Mouse (Mus musculus): ENCODE results near the gene Fbln5.

Fbln5 gene

GRCm38 (mm10) chr12:101810515-101810914, 8.3 kb downstream of the Fbln5 start:
- peak; percentile 75 for DNase-seq (ENCODE audit: low read depth, low spot score)

DNA sequence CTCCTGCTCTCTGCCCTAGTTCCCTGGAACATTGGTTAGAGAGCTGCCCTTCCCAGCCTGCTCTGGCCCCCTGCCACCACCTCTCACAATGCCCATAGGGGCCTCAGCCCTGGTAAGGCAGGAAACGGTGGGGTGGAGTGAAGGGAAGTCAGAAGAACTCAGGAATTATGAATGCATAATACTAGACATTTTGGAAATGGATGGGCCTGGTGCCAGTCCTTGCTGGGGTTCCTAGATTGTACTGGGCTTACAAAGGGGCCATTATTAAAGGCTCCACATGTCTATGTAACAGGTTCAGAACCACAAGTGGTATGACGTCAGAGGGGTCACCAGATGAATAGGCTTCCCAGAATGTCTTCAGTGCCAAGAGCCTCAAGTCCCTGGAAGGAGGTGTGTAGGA, 11.5 kb downstream of the Fbln5 start:
- DNase-seq (ENCODE audit: low read depth, low spot score), result no peak

DNA sequence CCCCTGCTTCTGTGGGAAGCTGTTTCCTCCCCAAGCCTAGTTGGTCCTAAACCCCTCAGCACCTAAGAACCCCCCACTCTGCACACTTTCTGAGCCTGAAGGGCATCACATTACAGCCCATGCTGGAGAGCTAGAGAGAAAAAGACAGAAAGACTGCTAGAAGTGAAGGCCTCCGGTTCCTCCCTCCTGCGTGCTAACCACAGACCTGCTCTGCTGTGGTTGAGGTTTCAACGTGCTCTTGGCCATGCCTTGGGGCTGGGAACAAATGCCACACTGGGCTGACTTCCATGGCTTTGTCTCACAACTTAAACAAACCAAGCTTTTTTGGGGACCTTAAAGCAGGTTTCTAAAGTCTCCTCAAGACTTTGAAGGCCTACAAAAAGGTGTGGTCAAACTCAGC, 16.4 kb downstream of the Fbln5 start:
- no peak for DNase-seq (ENCODE audit: low read depth, low spot score)

- no peak for DNase-seq (ENCODE audit: low read depth, low spot score)
Observed at GRCm38 (mm10) chr12:101801744-101802143, 17.1 kb downstream of the Fbln5 start.

DNA sequence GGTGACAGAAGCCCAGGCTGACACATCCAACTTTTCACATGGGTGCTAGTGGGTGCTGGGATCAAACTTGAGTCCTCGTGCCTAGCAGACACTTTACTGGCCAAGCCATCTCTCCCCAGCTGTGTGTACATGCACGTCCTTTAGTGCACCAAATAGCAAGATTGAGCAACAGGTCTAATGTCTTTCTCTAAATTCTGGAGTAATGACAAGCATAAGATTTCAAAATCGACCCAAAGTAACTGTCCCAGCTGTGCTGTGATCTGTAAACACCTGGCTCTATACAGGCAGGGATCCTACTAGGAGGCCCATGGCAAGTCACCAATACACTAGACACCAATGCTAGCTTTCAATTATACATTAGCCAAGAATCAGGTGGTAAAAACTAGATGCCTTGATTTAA, 17.8 kb downstream of the Fbln5 start:
- DNase-seq (ENCODE audit: low read depth, low spot score), result no peak

- no peak for DNase-seq (ENCODE audit: low read depth, low spot score)
Observed at GRCm38 (mm10) chr12:101798189-101798922, 20.5 kb downstream of the Fbln5 start.

- DNase-seq (ENCODE audit: low read depth, low spot score), result no peak
Observed at GRCm38 (mm10) chr12:101794458-101794857, 24.4 kb downstream of the Fbln5 start.

DNA sequence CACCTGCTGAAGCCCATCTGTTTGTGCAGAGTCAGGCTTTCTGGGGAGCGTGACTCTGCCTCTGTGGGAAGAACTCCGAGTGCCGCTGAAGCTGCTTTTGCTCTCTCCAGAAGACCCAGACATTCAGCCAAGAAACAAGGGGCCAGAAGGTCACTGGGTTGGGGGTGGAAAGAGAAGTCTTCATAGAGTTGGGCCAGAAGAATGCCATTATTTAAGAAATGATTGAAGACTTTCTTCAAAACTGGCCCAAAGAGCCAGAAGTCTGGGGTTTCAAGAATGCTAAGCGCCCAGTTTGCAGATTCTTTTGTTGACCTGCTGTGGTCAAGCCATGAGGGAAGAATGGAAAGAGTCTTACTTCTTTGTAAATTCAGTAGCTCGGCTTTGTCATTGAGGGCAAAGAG, 25.6 kb downstream of the Fbln5 start:
- DNase-seq (ENCODE audit: low read depth, low spot score), result peak; percentile 16

DNA sequence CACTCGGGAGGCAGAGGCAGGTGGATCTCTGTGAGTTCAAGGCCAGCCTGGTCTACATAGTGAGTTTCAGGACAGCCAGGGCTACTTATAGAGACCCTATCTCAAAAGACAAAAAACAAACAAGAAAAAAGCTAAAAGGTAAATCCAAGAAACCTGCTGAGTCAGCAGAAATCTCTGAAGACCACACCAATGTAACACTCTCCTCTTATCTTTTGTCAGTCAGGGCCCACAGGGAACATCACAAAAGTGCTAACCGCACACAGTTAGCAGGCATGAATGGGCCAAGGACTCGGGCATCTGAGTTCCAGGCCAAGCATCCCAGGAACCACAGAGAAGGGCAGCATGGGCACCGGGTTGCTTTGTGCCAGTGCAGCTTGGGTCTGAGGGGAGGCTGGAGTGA, 26.2 kb downstream of the Fbln5 start:
- DNase-seq (ENCODE audit: low read depth, low spot score), result no peak

- no peak for DNase-seq (ENCODE audit: low read depth, low spot score)
Observed at GRCm38 (mm10) chr12:101789767-101790166, 29.1 kb downstream of the Fbln5 start.

DNA sequence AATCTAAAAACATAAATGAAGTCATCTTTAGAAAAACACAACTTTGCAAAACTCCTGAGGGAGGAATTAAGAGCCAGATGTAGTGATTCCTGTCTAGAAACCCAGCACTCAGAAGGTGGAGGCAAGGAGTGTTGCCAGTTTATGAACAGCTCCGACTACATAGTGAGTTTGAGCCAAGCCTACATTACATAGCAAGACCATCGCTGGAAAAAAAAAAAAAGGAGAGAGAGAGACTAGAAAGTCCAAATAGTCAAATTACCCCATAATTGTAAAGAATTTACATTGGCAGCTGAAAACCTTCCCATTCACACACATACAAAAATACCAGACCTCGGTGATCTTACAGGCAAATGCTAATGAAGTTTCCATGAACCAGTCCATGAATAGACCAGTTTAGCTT, 29.6 kb downstream of the Fbln5 start:
- DNase-seq (ENCODE audit: low read depth, low spot score), result no peak

GRCm38 (mm10) chr12:101782787-101783186, 36.1 kb downstream of the Fbln5 start:
- no peak for DNase-seq (ENCODE audit: low read depth, low spot score)

DNA sequence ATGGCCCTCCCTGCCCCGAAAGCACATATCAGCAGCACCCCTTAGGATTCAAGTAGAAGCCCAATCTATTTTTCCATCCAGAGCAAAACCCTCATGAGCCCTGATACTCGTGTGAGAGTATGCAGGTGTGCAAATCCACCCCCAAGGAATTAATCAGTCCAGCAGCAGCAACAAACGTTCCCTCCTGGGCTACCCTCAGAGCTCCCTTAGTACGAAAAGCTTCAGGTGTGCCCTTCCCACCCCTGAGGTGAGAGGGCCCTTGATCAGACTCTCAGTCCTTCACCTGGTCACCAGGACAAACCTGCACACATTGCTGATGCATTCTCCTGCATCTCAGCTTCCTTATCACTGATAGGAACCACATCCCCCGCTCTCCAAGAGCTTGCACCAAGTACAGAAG, 37.9 kb downstream of the Fbln5 start:
- no peak for DNase-seq (ENCODE audit: low read depth, low spot score)

DNA sequence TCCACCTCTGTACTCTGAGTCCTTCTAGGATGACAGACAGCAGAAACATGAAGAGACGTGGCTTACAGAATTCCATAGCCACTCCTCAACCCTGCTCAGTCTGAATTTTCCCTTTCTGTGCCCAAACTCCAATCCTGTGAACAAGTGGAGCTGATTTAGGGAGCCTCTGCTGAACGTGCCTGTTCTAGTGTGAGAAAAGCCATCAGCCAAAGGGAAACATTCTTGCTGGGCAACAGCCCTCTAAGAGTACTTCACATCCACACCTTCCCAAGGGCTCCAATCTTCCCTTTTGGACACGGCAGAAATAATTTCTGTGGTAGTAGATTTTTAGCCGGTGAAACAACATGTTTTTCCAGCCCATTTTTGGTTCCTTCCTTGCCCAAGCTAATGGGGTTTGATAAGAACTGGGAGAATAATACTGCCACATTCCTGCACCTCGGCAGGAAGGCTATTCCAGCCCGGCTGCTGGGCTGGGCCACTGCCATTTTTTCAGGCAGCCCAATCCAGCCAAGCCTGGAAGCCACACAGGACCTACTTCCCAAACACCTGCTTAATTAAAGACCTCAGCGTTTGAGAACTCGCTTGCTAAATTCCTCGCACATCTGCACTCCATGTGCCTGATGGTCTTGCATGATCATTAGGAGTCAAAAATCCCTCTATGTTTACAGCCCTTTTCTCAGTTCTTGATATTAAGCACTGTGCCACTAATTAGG, 41.1 kb downstream of the Fbln5 start:
- DNase-seq (ENCODE audit: low read depth, low spot score), result peak; percentile 11

- DNase-seq (ENCODE audit: low read depth, low spot score), result no peak
Observed at GRCm38 (mm10) chr12:101776383-101776782, 42.5 kb downstream of the Fbln5 start.

DNA sequence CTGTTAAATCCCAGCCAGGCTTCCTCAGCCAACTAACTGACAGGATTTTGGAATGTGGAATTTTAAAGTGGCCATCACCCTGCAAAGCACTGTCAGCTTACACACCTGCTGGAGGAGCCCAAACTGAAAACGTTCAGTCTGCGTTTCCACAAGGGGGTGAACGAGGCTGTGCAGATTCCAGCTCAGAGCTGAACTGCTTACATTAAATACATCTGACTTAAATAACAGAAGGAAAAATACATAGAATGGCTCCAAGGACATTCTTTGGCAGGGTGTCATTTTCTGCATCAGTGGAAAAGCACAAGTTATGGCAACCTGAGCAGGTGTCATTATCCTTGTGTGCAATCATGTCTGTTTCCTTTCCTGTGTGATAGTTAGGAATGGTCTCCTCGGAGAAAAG, 44.7 kb downstream of the Fbln5 start:
- DNase-seq (ENCODE audit: low read depth, low spot score), result no peak

GRCm38 (mm10) chr12:101772962-101773361, 45.9 kb downstream of the Fbln5 start:
- DNase-seq (ENCODE audit: low read depth, low spot score), result no peak

DNA sequence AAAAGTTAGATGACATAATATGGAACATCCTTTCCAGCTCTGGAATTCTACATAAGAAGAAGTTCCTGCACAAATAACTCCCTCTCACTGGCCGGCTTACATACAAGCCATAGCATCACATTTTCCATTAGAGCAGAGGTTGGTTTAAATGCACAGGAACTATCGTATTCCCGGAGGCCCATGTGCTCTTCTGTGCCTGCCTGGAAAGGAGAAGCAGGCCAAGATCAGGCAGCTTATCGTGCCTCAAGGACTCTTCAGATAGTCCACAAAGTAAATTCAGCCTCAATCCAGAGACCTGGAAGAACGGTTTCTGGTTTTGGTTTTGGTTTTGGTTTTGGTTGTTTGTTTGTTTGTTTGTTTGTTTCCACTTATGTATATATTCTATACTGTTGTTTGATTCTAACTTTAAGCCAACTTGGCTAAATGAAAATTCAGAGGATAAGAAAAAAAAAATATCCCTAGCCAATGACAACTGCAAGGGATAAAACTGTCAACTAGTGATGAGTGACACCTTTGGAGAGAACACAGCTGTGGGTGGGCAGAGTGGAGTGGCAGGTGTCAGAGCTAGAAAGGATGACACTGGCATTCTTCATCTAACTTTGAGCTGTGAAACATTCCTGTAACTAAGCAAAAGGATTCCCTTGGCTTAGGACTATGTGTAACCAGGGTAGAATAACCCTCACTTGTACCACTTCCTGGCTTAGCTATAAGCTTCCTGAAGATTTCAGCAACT, 48.4 kb downstream of the Fbln5 start:
- DNase-seq (ENCODE audit: low read depth, low spot score), result no peak

GRCm38 (mm10) chr12:101767306-101768053, 51.4 kb downstream of the Fbln5 start:
- DNase-seq (ENCODE audit: low read depth, low spot score), result peak; percentile 17

DNA sequence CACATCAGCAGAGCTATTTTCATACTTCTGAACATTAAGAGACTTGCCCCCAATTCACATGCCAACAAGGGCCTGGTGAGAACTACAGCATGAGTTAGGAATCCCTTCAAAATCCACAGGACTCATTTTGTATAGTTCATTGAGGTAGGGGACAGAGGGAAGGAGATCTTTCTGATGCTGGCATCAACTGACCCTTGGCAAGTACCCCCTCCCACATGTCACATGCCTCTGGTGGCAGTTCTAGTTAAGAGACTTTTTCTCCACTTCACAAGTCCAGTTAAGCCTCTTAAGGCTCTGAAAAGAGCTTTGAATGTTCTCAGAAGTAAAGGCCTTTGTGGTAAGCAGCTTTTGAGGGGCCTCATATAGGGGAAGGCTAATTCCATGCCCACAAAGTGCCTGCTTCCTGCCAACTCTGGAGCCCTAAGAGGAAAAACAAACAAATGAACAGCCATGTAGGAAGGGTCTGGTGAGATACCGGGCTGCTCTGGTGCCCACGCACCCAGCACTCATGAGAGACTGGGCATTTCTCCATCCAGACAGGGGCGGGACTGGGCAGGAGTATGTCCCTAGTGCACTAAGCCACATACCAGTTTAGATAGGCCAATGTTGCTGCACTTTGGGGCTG, 52.5 kb downstream of the Fbln5 start:
- no peak for DNase-seq (ENCODE audit: low read depth, low spot score)

- no peak for DNase-seq (ENCODE audit: low read depth, low spot score)
Observed at GRCm38 (mm10) chr12:101764870-101765269, 54.0 kb downstream of the Fbln5 start.
